Mouse (Mus musculus) right cerebral cortex, adult 2 months (tissue): ENCODE data around the gene Sh3bgr.

Experiments
- DNase-seq, 2 experiments: peaks; one replicate each; pipeline ENCODE4 v3.0.0; 2021 to 2022; ENCODE audit warnings: low spot score in 2 of 2

Gene Sh3bgr

GRCm38 (mm10) chr16:96199913-96200701, at the start of gene Sh3bgr:
Sh3bgr (plus strand) TSS chr16:96200450.
- no peak for DNase-seq

GRCm38 (mm10) chr16:96150995-96151394, 49.3 kb upstream of the Sh3bgr start:
- no peak for DNase-seq

- peak; percentile 60 to 62 for DNase-seq
These were observed 48.7 kb upstream of the Sh3bgr start for GRCm38 (mm10) chr16:96151551-96151950.

GRCm38 (mm10) chr16:96154476-96154875, 45.8 kb upstream of the Sh3bgr start:
- no peak for DNase-seq

GRCm38 (mm10) chr16:96156019-96156418, 44.2 kb upstream of the Sh3bgr start:
- DNase-seq = peak; percentile 67 to 78

GRCm38 (mm10) chr16:96157171-96157570, 43.1 kb upstream of the Sh3bgr start:
- DNase-seq = peak; percentile 70 to 73

- no peak for DNase-seq
These were observed 41.7 kb upstream of the Sh3bgr start for GRCm38 (mm10) chr16:96158511-96159080.

GRCm38 (mm10) chr16:96159091-96159731, 41.0 kb upstream of the Sh3bgr start:
- DNase-seq = peak; percentile 21 to 37

- DNase-seq = no peak
These were observed 40.4 kb upstream of the Sh3bgr start for GRCm38 (mm10) chr16:96159794-96160346.

- no peak for DNase-seq
These were observed 39.3 kb upstream of the Sh3bgr start for GRCm38 (mm10) chr16:96160927-96161326.

GRCm38 (mm10) chr16:96161336-96161735, 38.9 kb upstream of the Sh3bgr start:
- DNase-seq = no peak

- DNase-seq = no peak
These were observed 34.5 kb upstream of the Sh3bgr start for GRCm38 (mm10) chr16:96165723-96166264.

- DNase-seq = no peak
These were observed 31.4 kb upstream of the Sh3bgr start for GRCm38 (mm10) chr16:96168837-96169236.

GRCm38 (mm10) chr16:96173648-96174047, 26.6 kb upstream of the Sh3bgr start:
- no peak for DNase-seq

GRCm38 (mm10) chr16:96175399-96175798, 24.9 kb upstream of the Sh3bgr start:
- no peak for DNase-seq

- no peak for DNase-seq
These were observed 21.1 kb upstream of the Sh3bgr start for GRCm38 (mm10) chr16:96179156-96179555.

- no peak for DNase-seq
These were observed 12.6 kb upstream of the Sh3bgr start for GRCm38 (mm10) chr16:96187619-96188018.

- DNase-seq = peak; percentile 99 to 100
These were observed 8.4 kb upstream of the Sh3bgr start, which contains the start of gene Lca5l for GRCm38 (mm10) chr16:96191531-96192506. Lca5l (minus strand) TSS chr16:96192271.

GRCm38 (mm10) chr16:96200702-96201028, 415 bp downstream of the Sh3bgr start:
- DNase-seq = no peak

- no peak for DNase-seq
These were observed 1.4 kb downstream of the Sh3bgr start for GRCm38 (mm10) chr16:96201485-96202232.
